Mouse (Mus musculus) cortical plate, adult 2 months (tissue): ENCODE measurements around the gene 1700008O03Rik.

ENCODE experiments used
- CTCF ChIP-seq: fragments of 200-500 bp; IDR thresholded peaks from 2 replicates; pipeline ENCODE4 v1.5.1; 2011; ENCODE audit warnings: mild to moderate bottlenecking, control low read depth, low read length; ENCODE audit not compliant: insufficient read depth; ENCODE audit errors: extremely low read depth
- POLR2A ChIP-seq: fragments of 200-500 bp; IDR thresholded peaks from 2 replicates; pipeline ENCODE4 v1.6.1; 2011; ENCODE audit warnings: mild to moderate bottlenecking, low read length, control low read depth; ENCODE audit not compliant: insufficient read depth; ENCODE audit errors: extremely low read depth

DNA sequence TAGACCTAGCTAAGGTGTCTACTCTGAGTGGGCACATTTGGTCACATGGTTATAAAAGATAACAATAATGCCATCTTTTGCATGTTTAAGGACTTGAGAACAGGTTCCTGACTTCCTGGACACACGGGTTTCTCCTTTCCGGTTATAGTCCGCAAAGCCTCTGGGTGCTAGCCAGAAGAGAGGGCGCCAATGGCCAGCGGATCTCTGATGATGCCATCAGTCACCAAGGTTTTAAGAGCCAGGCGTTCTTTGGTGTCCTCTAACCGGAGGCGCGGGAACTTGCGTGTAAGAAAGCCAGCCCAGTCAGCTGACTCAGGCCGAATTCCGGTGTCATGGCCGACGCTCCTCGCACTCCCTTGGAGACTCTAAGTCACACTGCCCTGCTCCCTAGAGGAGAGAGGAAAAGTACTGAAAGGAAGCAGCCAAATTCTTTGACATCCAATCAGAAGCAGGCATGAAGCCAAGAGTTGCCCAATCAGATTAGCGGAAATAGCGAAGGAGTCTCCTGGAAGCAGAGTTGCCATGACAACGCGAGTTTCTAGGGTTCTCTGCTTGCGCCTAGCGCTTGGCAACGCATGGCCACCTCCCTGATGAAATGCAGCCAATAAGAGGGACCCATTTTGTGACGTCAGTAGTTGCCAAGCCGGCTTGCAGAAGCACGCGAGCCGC, 19.9 kb upstream of the 1700008O03Rik start:
- TF ChIP-seq POLR2A (peak; percentile 79), CTCF (no peak)
